Mouse (Mus musculus) olfactory bulb, adult 2 months (tissue): ENCODE results near the gene Slc7a15.

Source experiments
- CTCF ChIP-seq: fragments of 200-500 bp; IDR thresholded peaks from 2 replicates; pipeline ENCODE4 v1.5.1; 2012; ENCODE audit warnings: low read depth, mild to moderate bottlenecking, low read length, moderate library complexity; ENCODE audit not compliant: insufficient read depth
- POLR2A ChIP-seq: fragments of 200-500 bp; IDR thresholded peaks from 2 replicates; pipeline ENCODE4 v1.6.1; 2012; ENCODE audit warnings: mild to moderate bottlenecking, low read depth, low read length, moderate library complexity; ENCODE audit not compliant: insufficient read depth

DNA sequence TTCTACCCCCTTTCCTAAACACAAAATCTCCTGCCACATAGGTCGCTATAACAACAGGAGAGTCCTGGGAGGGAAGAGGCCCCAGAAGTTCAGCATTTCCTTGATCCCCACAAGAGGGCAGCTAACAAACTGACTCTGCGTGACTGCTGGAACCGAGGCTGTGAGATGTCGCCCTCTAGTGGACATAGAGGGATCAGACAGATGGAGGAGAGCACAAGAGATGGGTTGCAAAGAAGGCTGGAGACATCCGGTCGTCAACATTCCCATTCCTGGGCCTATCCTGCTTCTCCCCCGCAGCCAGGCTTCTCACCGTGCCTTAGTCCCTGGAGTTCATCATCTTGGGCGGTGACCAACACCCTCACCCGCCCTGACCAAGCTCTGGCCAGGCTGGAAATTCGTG, 51.5 kb downstream of the Slc7a15 start:
- peak; percentile 79 for TF ChIP-seq CTCF
- TF ChIP-seq POLR2A = no peak
